Mouse (Mus musculus): ENCODE measurements around the gene Defb29. TPM values are rescaled to one million over a fixed set of nuclear protein-coding genes. Genes with fewer than 3 reads are reported as not detected.

The Defb29 gene
- polyA plus RNA-seq (2012; rRNA removed) = not detected in 2 replicates

DNA sequence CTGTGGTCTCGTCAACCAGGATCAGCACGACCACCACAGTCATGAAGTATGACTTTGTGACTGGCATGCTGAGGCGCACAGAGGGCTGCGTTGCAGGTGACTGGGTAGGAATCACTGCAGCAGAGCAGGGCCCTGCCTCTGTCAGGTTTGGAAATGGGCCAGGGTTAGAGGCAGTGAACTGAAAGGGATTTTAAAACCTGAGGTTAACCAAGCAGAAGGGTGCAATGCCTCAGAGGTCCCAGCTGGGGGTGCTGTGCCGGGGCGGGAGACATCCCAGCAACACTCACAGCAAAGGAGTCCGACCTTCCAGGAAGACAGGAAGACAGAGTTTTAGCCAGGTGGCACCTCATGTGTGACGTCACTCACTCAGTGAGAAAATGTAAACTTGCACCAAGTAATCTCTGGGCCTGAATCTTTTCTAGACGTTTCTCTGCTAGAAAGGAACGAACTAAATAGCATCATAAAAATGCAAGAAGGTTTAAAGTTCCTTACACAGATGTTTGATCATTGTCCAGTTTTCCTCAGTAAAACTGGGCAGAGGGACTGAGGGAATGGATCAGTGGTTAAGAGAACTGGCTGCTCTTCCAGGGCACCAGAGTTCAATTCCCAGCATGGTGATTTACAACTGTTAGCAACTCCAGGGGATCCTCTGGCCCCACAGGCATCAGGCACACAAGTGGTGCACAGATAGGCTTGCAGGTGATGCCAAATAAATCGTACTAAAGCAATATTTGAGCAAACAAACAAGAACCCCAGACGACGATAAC is at the start of gene Defb29:
TSS of gene Defb29 (minus strand) at position 155 of the 767 bp plus-strand sequence.

DNA sequence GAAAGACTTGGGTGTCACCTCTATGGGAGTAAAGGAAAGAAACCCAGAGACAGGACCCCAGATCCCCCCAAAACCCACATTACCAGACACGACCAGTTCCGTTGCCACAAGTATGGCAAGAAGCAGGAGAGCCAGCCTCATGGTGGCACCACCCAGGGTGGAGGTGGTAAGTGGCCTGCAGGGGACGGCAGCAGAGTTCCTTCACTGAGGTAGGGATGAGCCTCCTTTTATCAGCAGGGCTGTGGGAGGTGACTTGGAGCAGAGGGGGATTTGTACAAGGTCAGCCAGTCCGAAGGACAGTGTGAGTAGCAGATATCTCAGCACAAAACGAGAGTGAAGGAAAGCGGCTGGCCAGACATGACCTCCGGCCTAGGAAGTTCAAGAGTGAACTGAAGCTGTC is 40.2 kb upstream of the Defb29 start, which contains the start of gene Defb19:
TSS of gene Defb19 (minus strand) at position 206 of the 400 bp plus-strand sequence.

DNA sequence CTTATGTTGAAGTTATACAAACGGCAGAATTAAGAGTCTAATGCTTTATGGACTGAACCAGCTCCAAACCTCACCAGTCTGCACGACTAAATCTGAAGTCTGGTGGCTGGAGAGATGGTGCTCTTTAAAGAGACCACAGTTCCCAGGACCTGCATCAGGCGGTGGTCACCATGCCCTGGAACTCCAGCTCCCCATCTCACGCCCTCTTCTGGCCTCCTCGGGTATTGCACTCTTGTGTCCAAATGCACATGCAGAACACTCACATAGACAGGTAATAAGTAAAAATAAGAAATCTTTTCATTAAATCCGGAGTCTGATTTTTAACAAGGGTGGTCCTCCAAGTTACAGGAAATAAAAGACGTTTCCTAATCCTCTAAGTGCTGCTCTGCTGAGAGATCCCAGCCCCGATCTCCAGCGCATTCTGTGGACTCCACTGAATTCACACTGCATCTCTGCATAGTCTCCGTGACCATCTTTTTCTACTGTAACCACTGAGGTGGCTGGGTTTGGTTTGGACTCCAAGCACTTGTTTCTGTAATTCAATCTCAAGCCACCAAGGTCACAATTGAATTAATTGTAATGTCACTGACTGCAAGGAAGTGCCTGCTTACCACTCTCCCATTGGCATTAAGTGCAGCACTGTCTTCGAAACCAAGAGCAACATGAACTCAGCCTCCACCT is 32.4 kb upstream of the Defb29 start, which contains the start of gene Defb21:
TSS of gene Defb21 (plus strand) at position 631 of the 681 bp plus-strand sequence.

DNA sequence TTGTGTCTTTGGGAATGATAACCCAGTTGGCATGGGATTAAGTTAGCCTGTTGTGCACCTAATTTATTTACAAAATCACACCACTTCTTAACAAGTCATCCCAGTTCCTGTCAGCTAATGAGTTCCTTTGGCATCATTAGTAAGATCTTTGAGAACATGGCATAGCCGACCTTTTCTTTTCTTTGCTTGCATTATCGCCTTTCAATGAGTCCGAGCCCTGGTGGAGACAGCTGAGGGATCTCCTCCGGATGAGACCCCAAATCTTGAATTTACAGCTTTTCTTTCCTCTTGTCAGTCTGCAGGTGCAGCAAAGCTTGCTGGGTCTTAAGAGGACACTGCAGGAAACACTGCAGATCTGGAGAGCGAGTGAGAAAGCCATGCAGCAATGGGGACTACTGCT is 29.1 kb upstream of the Defb29 start, which contains the start of gene Gm17416:
TSS of gene Gm17416 (plus strand) at position 301 of the 400 bp plus-strand sequence.

DNA sequence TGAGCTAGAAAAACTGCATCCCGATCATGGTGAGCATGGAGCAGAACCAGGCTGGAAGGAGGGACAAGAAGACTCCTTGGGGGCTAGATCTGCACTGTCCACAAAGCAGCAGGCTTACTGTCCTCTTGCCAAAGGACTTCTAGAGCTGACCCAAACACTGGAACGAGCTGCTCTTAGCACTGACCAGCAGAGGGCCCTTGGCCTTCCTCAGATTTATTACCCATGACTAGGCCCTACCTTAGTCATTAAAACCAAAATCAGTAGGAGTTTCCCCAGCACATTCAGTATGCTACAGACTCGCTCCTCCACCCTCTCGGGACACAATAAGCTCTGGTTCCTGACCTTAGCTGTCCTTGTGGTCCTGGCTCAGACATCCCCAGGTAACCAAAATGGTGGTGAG is 21.9 kb downstream of the Defb29 start, which contains the start of gene Defb28:
TSS of gene Defb28 (plus strand) at position 275 of the 400 bp plus-strand sequence.

DNA sequence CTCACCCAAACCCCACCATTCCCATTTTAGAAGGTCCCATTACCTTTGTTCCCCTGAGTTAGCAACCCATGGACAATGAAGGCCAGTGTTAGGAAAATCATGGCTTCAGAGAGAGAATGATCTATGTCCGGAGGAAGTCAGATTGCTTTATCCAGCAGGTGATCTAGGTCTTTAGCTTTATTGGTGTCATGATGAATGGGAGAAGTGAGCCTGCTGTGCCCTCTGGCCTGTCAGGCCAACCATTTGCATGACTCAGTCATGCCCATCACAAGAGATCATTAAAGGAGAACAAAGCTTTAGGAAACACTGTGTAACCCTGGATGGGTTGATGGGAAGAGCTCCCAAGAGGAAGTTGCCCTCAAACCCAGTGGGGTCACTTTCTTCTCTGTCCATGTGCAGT is 28.3 kb downstream of the Defb29 start, which contains the start of gene Defb26:
TSS of gene Defb26 (minus strand) at position 101 of the 400 bp plus-strand sequence.

DNA sequence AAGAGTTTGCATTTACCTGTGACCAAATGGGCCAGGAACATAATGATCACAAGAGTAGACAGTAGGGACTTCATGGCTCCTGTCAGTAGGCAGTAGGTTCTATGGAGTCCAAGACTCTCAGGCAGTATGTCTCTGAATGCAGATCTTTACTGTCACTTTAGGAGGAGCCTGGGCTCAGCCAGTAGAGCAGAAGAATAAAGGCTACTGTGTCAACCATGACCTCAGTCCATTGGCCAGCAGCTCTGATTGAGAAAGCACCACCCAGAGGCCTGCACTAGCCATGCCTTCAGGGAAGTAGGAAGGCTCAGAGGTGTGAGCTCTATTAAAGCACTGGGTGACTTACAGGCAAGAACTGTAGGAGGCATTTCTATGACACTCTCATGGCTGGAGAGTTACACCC is 49.9 kb downstream of the Defb29 start, which contains the start of gene Defb22:
TSS of gene Defb22 (minus strand) at position 101 of the 400 bp plus-strand sequence.

Other genes with a start within 250 kb of the Defb29 start
- gene Tbc1d20, start 246.3 kb downstream of the Defb29 start, polyA plus RNA-seq (2012; rRNA removed) = 35.3 and 36.4 TPM in 2 replicates
- gene Rbck1, start 207.4 kb downstream of the Defb29 start, polyA plus RNA-seq (2012; rRNA removed) = 171 and 192 TPM in 2 replicates
- 1.0 and 1.1 TPM in 2 replicates for gene Trib3, start 196.1 kb downstream of the Defb29 start, polyA plus RNA-seq (2012; rRNA removed)
- gene Nrsn2, start 163.5 kb downstream of the Defb29 start, polyA plus RNA-seq (2012; rRNA removed) = 35.8 and 37.4 TPM in 2 replicates
- gene Sox12, start 142.0 kb downstream of the Defb29 start, polyA plus RNA-seq (2012; rRNA removed) = 57.6 and 65.4 TPM in 2 replicates
- 11.4 and 11.5 TPM in 2 replicates for gene Zcchc3, start 125.1 kb downstream of the Defb29 start, polyA plus RNA-seq (2012; rRNA removed)
- gene 6820408C15Rik, start 124.5 kb downstream of the Defb29 start, polyA plus RNA-seq (2012; rRNA removed) = 2.8 and 3.4 TPM in 2 replicates
- not detected in 2 replicates for gene Defb23, start 75.5 kb downstream of the Defb29 start, polyA plus RNA-seq (2012; rRNA removed)
- not detected in 2 replicates for gene Defb20, start 63.0 kb downstream of the Defb29 start, polyA plus RNA-seq (2012; rRNA removed)
- gene Defb22, start 50.0 kb downstream of the Defb29 start, polyA plus RNA-seq (2012; rRNA removed) = not detected in 2 replicates
- not detected in 2 replicates for gene Defb26, start 28.4 kb downstream of the Defb29 start, polyA plus RNA-seq (2012; rRNA removed)
- gene Defb28, start 21.8 kb downstream of the Defb29 start, polyA plus RNA-seq (2012; rRNA removed) = not detected in 2 replicates
- gene Gm17416, start 29.2 kb upstream of the Defb29 start, polyA plus RNA-seq (2012; rRNA removed) = not detected in 2 replicates
- gene Defb21, start 32.6 kb upstream of the Defb29 start, polyA plus RNA-seq (2012; rRNA removed) = not detected in 2 replicates
- gene Defb19, start 40.2 kb upstream of the Defb29 start, polyA plus RNA-seq (2012; rRNA removed) = not detected in 2 replicates
- gene Defb45, start 59.3 kb upstream of the Defb29 start, polyA plus RNA-seq (2012; rRNA removed) = not detected in 2 replicates
- not detected in 2 replicates for gene Defb36, start 64.2 kb upstream of the Defb29 start, polyA plus RNA-seq (2012; rRNA removed)
- gene Defb25, start 83.0 kb upstream of the Defb29 start, polyA plus RNA-seq (2012; rRNA removed) = not detected in 2 replicates
- 0.43 and 0.80 TPM in 2 replicates for gene Rem1, start 86.9 kb upstream of the Defb29 start, polyA plus RNA-seq (2012; rRNA removed)
- 156 and 166 TPM in 2 replicates for gene H13, start 129.4 kb upstream of the Defb29 start, polyA plus RNA-seq (2012; rRNA removed)
- 23.9 and 25.3 TPM in 2 replicates for gene Mcts2, start 146.9 kb upstream of the Defb29 start, polyA plus RNA-seq (2012; rRNA removed)
- 104 and 112 TPM in 2 replicates for gene Id1, start 196.2 kb upstream of the Defb29 start, polyA plus RNA-seq (2012; rRNA removed)
- gene Cox4i2, start 214.1 kb upstream of the Defb29 start, polyA plus RNA-seq (2012; rRNA removed) = 6.7 and 6.9 TPM in 2 replicates